Mouse (Mus musculus) forebrain, embryonic 16.5 days (tissue): ENCODE results near the gene Pcsk7. TPM values are rescaled to one million over a fixed set of nuclear protein-coding genes. Genes with fewer than 3 reads are reported as not detected.

ENCODE experiments used
- ATAC-seq: fragments of 200-750 bp; cut with Nextera tagmentation; 2 replicates; pipeline ENCODE4 v1.8.0; 2017; ENCODE audit warnings: mild to moderate bottlenecking, moderate library complexity
- H3K27ac ChIP-seq: fragments of 300-500 bp; sonication (generic); 2 replicates; pipeline ENCODE4 v1.5.1; 2014; ENCODE audit warnings: low read length, control low read depth
- H3K27me3 ChIP-seq: fragments of 300-500 bp; sonication (generic); replicated peaks from 2 replicates; pipeline ENCODE4 v1.6.1; 2014; ENCODE audit warnings: low read length; ENCODE audit not compliant: control insufficient read depth, insufficient read depth
- H3K36me3 ChIP-seq: fragments of 300-500 bp; sonication (generic); 2 replicates; pipeline ENCODE4 v1.6.1; 2014; ENCODE audit not compliant: control insufficient read depth, insufficient read depth
- H3K4me1 ChIP-seq: fragments of 300-500 bp; sonication (generic); replicated peaks from 2 replicates; pipeline ENCODE4 v1.6.1; 2014; ENCODE audit warnings: low read length; ENCODE audit not compliant: control insufficient read depth, insufficient read depth
- H3K4me2 ChIP-seq: fragments of 300-500 bp; sonication (generic); 2 replicates; pipeline ENCODE4 v1.6.1; 2014; ENCODE audit warnings: mild to moderate bottlenecking, low read length, control low read depth
- H3K4me3 ChIP-seq: fragments of 300-500 bp; sonication (generic); replicated peaks from 2 replicates; pipeline ENCODE4 v1.5.1; 2014; ENCODE audit warnings: mild to moderate bottlenecking, low read length, control low read depth
- H3K9ac ChIP-seq: fragments of 300-500 bp; sonication (generic); replicated peaks from 2 replicates; pipeline ENCODE4 v1.6.1; 2014; ENCODE audit warnings: low read depth, low read length, control low read depth
- H3K9me3 ChIP-seq: fragments of 300-500 bp; sonication (generic); 2 replicates; pipeline ENCODE4 v1.6.1; 2016; ENCODE audit warnings: low read length; ENCODE audit not compliant: control insufficient read depth
- WGBS: fragments of 180-500 bp; shearing (Covaris S2); extraction: QIAGEN DNeasy Blood & Tissue Kit; methylation state at CpG from one replicate; pipeline ENCODE4 v1.1.7; 2014; 5-methylcytosine and 5-hydroxymethylcytosine counted together
- polyA plus RNA-seq: library from polyadenylated mRNA; unstranded; fragments of >200 nt; fragmentation: Nextera tagmentation; extraction: Ambion mirVana; gene quantifications from 2 replicates; pipeline ENCODE4 v1.2.1, GENCODE M21; 2015

Pcsk7 gene
- polyA plus RNA-seq, 1 experiment from 2014 or later = 30.5 TPM

DNA sequence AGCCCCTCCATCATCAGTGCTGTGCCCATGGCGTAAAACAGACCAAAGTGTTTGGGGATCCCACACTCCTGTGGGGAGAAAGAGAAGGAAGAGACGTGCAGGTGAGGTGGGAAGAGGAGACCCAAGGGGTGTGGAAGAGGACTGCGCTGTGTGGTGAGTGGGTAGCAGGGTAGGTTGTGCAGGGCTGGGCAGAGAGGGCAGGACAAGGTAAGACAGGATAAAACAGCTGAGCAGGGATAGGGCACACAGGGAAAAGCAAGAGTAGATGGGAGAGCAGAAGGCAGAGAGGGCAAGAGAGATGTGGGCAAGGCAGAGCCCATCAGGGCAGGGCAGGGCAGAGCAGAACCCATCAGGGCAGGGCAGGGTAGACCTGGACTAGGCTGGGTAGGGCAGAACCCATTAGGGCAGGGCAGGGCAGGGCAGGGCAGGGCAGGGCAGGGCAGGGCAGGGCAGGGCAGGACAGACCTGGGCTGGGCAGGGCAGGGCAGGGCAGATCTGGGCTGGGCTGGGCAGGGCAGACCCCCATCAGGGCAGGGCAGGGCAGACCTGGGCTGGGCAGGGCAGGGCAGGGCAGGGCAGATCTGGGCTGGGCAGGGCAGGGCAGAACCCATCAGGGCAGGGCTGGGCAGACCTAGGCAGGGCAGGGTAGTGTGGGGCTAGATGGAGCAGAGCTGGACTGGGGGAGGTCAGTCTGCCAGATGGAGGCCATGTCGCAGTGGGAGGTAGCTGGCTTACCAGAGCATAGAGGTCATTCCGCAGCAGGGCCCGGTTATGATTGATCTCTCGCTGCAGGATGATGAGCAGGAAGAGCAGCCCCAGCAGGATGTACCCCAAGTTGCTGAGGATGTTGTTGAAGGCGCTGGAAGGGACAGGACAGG, 37.6 kb downstream of the Pcsk7 start:
- H3K4me3 ChIP-seq = no peak overlapping the region
- H3K27ac ChIP-seq = no peak overlapping the region
- WGBS = 91% methylated on average over 8 of the region's 8 CpGs
- no peak for ATAC-seq
- H3K4me2 ChIP-seq = no peak overlapping the region
- H3K4me1 ChIP-seq = no peaks in the 10 kb centered on the region
- no peaks in the 10 kb centered on the region for H3K27me3 ChIP-seq
- H3K36me3 ChIP-seq = peaks cover 19% of the 10 kb centered on the region; the same call in 1 of the 2 replicates
- H3K9me3 ChIP-seq = no peaks in the 10 kb centered on the region
- no peak overlapping the region for H3K9ac ChIP-seq

DNA sequence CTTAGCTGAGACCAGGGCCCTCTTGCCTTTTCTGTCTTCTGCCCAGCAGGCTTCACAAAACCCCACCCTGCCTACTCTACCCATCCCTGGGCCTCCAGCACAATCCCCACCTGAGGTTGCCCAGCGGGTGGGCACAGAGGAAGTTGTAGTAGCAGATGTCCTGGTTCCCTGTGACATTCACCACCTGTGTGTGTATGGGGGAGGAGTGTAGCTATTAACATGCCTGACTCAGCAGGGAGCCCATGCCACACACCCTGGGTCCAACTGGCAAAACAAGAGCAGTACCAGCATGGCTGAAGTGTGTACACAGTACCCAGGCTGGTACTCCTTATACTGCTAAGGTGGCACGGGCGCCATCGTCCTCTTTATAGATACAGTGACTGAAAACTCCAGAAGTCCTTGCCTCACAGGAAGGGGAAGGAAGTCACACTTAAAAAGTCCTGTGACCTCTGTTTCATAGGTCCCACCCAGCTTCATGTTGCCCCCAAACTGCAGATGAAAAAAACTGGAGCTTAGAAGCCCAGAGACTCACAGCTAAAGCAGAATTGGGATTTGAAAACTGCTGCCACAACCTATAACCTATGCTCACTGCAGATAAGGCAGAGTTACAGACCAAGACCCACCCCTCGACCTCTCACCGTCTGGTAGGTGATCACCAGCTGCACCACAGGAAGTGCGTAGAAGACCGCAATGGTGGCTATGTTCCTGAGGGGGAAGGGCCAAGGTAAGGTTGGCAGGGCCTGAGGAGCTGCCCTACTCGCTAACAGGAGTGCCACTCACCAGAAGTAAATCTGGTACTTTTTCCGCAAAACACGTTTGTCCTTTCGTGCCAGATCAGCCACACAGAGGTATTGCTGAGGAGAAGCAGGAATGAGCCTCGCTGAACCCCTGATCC, 38.5 kb downstream of the Pcsk7 start:
- H3K27me3 ChIP-seq = no peaks in the 10 kb centered on the region
- no peak overlapping the region for H3K4me3 ChIP-seq
- H3K4me1 ChIP-seq = no peaks in the 10 kb centered on the region
- ATAC-seq = no peak
- no peak overlapping the region for H3K27ac ChIP-seq
- peaks cover 24% of the 10 kb centered on the region; the same call in 1 of the 2 replicates for H3K36me3 ChIP-seq
- no peak overlapping the region for H3K4me2 ChIP-seq
- no peak overlapping the region for H3K9ac ChIP-seq
- no peaks in the 10 kb centered on the region for H3K9me3 ChIP-seq
- WGBS = 91% methylated on average over 13 of the region's 13 CpGs

DNA sequence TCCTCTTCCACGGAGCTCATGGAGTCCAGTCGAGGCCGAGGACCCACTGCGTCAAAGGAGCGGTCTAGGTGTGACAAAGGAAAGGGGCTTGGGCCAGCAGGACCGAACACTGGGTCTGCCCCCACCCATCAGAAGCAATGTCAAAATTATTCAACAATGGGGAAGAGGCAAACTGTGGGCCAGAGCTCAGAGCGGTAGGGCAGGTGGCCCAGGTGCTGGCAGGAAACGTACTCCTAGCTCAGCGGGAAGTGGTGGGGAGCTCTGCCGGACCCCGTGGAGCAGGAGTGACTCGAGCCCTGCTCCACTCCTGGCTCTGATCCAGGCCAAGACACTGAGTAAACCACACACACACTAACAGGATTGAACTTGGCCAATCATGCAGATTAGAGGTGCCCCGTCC, 39.4 kb downstream of the Pcsk7 start:
- 88% methylated on average over 13 of the region's 13 CpGs for WGBS
- Histone ChIP-seq H3K4me3 (no peak overlapping the region), H3K4me1 (no peaks in the 10 kb centered on the region), H3K9me3 (no peaks in the 10 kb centered on the region), H3K4me2 (no peak overlapping the region), H3K27ac (no peak overlapping the region), H3K36me3 (peaks cover 24% of the 10 kb centered on the region; the same call in 1 of the 2 replicates), H3K27me3 (no peaks in the 10 kb centered on the region), H3K9ac (no peak overlapping the region)
- ATAC-seq = no peak

DNA sequence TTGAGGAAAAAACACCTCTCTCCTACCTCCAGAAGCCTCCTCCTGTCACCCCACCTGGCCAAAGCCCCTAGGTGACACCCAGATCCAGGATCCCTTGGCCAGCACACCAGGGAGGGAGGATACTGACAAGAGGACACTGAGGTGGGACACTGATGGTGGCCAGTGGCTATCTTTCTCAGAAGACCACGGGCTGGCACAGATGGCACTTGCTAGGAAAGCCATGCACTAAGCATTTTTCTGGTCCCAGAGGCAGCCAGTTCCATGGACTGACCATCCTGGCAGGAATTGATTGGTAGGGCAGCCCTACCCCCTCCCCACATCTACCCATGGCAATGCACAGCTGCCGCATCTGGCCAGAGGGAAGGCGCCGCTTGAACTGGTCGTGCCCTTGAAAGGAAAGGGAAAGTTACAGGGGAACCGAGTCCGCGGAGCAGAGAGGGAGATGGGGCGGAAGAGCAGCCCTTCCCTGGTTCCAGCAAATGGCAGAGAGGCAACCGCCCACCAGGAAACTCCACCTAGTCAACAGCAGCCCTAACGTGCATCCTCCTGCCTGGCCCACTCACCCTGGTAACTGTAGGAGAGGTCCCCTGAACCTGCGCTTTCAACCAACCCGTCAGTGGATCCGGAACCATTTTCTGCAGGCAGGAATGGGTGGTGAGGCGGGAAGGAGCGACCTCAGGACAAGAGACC, 40.0 kb downstream of the Pcsk7 start:
- H3K27ac ChIP-seq = no peak overlapping the region
- peaks cover 24% of the 10 kb centered on the region; the same call in 1 of the 2 replicates for H3K36me3 ChIP-seq
- H3K9ac ChIP-seq = no peak overlapping the region
- no peak for ATAC-seq
- no peak overlapping the region for H3K4me2 ChIP-seq
- H3K4me3 ChIP-seq = no peak overlapping the region
- H3K9me3 ChIP-seq = no peaks in the 10 kb centered on the region
- no peaks in the 10 kb centered on the region for H3K27me3 ChIP-seq
- 92% methylated on average over 16 of the region's 16 CpGs for WGBS
- no peaks in the 10 kb centered on the region for H3K4me1 ChIP-seq

DNA sequence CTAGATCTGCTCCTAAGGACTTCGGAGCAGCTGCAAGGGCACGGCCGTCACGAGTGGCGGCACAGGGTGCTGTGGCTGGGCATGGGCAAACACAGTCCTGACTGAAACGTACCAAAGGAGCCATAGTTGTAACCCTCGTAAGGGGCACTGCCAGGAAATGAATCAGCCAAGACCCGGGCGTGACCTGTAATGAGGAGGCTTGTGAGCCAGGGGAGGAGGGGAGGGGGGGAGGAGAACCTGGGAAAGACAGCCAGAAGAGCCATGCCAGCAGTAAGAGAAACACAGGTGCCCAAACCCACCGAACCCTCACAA, 40.5 kb downstream of the Pcsk7 start:
- H3K4me3 ChIP-seq = no peak overlapping the region
- no peak overlapping the region for H3K9ac ChIP-seq
- no peaks in the 10 kb centered on the region for H3K27me3 ChIP-seq
- 89% methylated on average over 10 of the region's 10 CpGs for WGBS
- no peak overlapping the region for H3K4me2 ChIP-seq
- no peak overlapping the region for H3K27ac ChIP-seq
- peaks cover 20% of the 10 kb centered on the region; the same call in 1 of the 2 replicates for H3K36me3 ChIP-seq
- H3K9me3 ChIP-seq = no peaks in the 10 kb centered on the region
- ATAC-seq = no peak
- no peaks in the 10 kb centered on the region for H3K4me1 ChIP-seq

DNA sequence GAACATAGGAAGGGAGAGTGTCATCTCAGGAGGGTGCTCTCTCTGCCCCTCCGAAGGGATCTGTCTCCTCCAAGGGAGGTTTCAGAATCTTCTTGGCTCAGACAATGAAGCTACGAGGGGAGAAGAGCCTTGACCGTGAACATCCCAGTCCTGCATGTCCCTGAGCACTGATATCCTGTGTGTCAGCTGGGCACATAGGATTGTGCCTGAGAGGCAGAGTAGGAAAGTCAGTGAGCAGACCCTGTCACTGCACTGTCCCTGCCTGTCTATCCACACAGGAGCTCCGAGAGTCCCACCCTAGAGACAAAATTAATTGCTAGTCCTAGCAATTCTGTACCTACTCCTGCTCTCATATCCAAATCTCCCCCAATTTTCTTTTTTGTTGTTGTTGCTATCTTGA, 45.8 kb downstream of the Pcsk7 start:
- Histone ChIP-seq H3K27ac (no peak overlapping the region), H3K9me3 (no peaks in the 10 kb centered on the region), H3K36me3 (peaks cover 12% of the 10 kb centered on the region; the same call in 1 of the 2 replicates), H3K4me3 (no peak overlapping the region), H3K27me3 (no peaks in the 10 kb centered on the region), H3K4me1 (peaks cover 20% of the 10 kb centered on the region), H3K9ac (no peak overlapping the region), H3K4me2 (no peak overlapping the region)
- ATAC-seq = no peak
- WGBS = 91% methylated on average over 4 of the region's 4 CpGs

DNA sequence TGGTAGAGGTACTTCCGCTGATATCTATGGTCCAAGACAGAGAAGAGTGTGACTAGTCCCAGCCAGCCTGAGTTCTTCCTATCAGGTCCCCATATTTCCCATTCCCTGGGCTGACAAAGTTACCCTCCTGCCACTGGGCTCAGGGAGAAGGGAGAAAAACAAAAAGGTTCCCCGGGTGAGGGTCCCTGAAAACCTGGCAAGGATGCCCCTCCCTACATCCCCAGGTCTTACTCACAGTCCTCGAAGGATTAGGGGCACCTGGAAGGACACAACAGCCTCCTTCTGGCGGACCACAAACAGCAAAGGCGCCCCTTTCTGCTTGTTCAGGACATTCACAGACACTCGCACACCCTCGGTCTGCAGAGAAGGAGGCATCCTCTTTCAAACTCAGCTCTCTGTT, 46.6 kb downstream of the Pcsk7 start:
- H3K9ac ChIP-seq = 0 out of 2 replicates have a peak overlapping the region, but pooled peaks have one; percentile 10
- ATAC-seq = no peak
- H3K27ac ChIP-seq = no peak overlapping the region
- no peak overlapping the region for H3K4me3 ChIP-seq
- H3K36me3 ChIP-seq = peaks cover 7% of the 10 kb centered on the region; the same call in 1 of the 2 replicates
- WGBS = 76% methylated on average over 7 of the region's 7 CpGs
- peaks cover 20% of the 10 kb centered on the region for H3K4me1 ChIP-seq
- no peaks in the 10 kb centered on the region for H3K27me3 ChIP-seq
- H3K4me2 ChIP-seq = no peak overlapping the region
- no peaks in the 10 kb centered on the region for H3K9me3 ChIP-seq

DNA sequence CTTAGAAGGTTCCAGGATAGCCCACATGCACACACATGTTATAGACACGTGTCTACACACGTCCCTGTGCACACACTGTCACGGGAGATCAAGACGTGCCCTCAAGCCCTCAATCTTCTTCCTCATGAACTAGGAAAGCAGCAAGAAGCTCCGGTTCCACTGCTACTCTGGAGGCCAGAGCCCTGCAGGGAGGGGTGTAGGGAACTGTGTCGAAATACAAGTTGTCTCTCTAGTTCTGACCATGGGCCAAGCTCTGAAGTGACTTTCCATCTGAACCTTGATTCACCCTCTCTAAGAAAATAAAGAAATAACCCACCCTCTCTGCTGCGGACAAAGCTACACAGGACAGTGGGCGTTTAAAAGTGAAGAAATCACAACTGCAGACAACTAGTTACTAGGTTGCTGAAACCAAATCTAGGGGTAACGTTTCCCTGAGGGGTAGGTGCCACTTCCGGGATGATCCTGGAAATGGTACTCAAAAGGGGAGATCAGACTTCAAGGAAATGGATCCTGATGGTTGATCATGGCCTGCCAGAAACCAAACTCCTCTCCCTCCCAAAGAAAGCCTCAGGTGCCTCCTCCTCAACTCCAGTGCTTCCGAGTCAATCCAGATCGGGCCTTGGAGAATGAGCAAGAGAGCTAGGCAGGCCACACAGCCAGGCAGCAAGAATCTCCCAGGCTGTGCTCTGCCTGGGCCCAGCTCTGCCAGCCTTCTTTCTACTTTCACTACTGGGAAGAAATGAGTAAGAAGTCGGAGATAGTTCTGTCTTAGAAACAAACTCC, 47.4 kb downstream of the Pcsk7 start:
- 63% methylated on average over 13 of the region's 13 CpGs for WGBS
- H3K9me3 ChIP-seq = no peaks in the 10 kb centered on the region
- peaks cover 25% of the 10 kb centered on the region for H3K4me1 ChIP-seq
- H3K4me2 ChIP-seq = peak overlapping the region; percentile 79
- H3K9ac ChIP-seq = peak overlapping the region; percentile 87; the same call in 1 of the 2 replicates
- no peaks in the 10 kb centered on the region for H3K27me3 ChIP-seq
- H3K4me3 ChIP-seq = peak overlapping the region; percentile 87
- peaks cover 7% of the 10 kb centered on the region; the same call in 1 of the 2 replicates for H3K36me3 ChIP-seq
- ATAC-seq = no peak
- no peak overlapping the region for H3K27ac ChIP-seq
